Comparison of ENCODE assay signal across 23 mouse cellular contexts in genomic region chr2:174443046-174443445, GRCm38 (mm10). TPM values are rescaled to one million over a fixed set of nuclear protein-coding genes. Genes with fewer than 3 reads are reported as not detected.
DNase-seq lines count a peak whose midpoint lies in the region; ATAC-seq and TF ChIP-seq lines count a peak whose summit lies in the region.
"Had no signal": no experiment of that assay in that cellular context is flagged by ENCODE, and none has a peak within 500 bp of the region (broad histone marks: within the 10 kb centered on the region; RNA-seq: fewer than 3 reads in every experiment).

No protein-coding gene starts in this region.

- H3K4me2 ChIP-seq in heart, embryonic 12.5 days: no peak overlapping the region
- no peak overlapping the region for H3K4me2 ChIP-seq in hindbrain, postnatal 0 days (ENCODE audit: low read depth, low read length)
- no peak overlapping the region for H3K4me2 ChIP-seq in embryonic facial prominence, embryonic 15.5 days (replicated peaks)
- H3K4me2 ChIP-seq: forebrain, embryonic 13.5 days; hindbrain, embryonic 15.5 days; limb, embryonic 13.5 days; liver, embryonic 13.5 days; midbrain, embryonic 12.5 days; neural tube, embryonic 12.5 days had no signal

- H3K4me1 ChIP-seq in heart, embryonic 12.5 days (replicated peaks): peaks cover 32% of the 10 kb centered on the region
- H3K4me1 ChIP-seq in hindbrain, embryonic 10.5 days (replicated peaks): peaks cover 46% of the 10 kb centered on the region
- peaks cover 10% of the 10 kb centered on the region for H3K4me1 ChIP-seq in hindbrain, postnatal 0 days (ENCODE audit: insufficient read depth, low read length)
- H3K4me1 ChIP-seq in megakaryocyte, embryonic 14.5 days: peaks cover 91% of the 10 kb centered on the region
- peaks cover 34% of the 10 kb centered on the region for H3K4me1 ChIP-seq in embryonic facial prominence, embryonic 15.5 days

- H3K4me3 ChIP-seq in heart, embryonic 12.5 days: no peak overlapping the region
- no peak overlapping the region for H3K4me3 ChIP-seq in hindbrain, embryonic 10.5 days
- H3K4me3 ChIP-seq in hindbrain, postnatal 0 days (ENCODE audit: low read length): no peak overlapping the region
- H3K4me3 ChIP-seq in megakaryocyte, embryonic 14.5 days (replicated peaks): peak overlapping the region; percentile 38
- H3K4me3 ChIP-seq in embryonic facial prominence, embryonic 15.5 days (replicated peaks): no peak overlapping the region
- H3K4me3 ChIP-seq: forebrain, embryonic 13.5 days; hindbrain, embryonic 15.5 days; limb, embryonic 13.5 days; liver, embryonic 13.5 days; midbrain, embryonic 12.5 days; neural tube, embryonic 12.5 days had no signal

- peak; percentile 88 for DNase-seq in heart, adult 11 months
- DNase-seq in hindbrain, embryonic 10.5 days (ENCODE audit: low spot score): no peak
- no peak for DNase-seq in hindbrain, postnatal 0 days (ENCODE audit: low spot score)
- DNase-seq: cerebellum, adult 8-10 months; gastrocnemius, postnatal 14 days; kidney, adult 2 months; liver, embryonic 13.5 days; lung, postnatal 14 days; right cerebral cortex, adult 18-20 months had no signal

- no peak overlapping the region; the same call in 1 of the 2 replicates for H3K27ac ChIP-seq in heart, embryonic 12.5 days (ENCODE audit: poor library complexity, severe bottlenecking)
- H3K27ac ChIP-seq in hindbrain, embryonic 10.5 days: 0 out of 2 replicates have a peak overlapping the region, but pooled peaks have one; percentile 56
- H3K27ac ChIP-seq in hindbrain, postnatal 0 days: no peak overlapping the region
- H3K27ac ChIP-seq in embryonic facial prominence, embryonic 15.5 days (replicated peaks): peak overlapping the region; percentile 17
- H3K27ac ChIP-seq: forebrain, embryonic 13.5 days; hindbrain, embryonic 15.5 days; limb, embryonic 13.5 days; liver, embryonic 13.5 days; midbrain, embryonic 12.5 days; neural tube, embryonic 12.5 days had no signal

- no peak for TF ChIP-seq CTCF in hindbrain, postnatal 0 days (IDR thresholded peaks at IDR 0.05; ENCODE audit: low read depth)

- no peak for ATAC-seq in heart, embryonic 12.5 days (ENCODE audit: insufficient number of reproducible peaks, low FRiP score)
- no peak for ATAC-seq in hindbrain, postnatal 0 days
- ATAC-seq in megakaryocyte, adult 5-6 weeks (ENCODE audit: poor library complexity, severe bottlenecking): no peak
- ATAC-seq in embryonic facial prominence, embryonic 15.5 days (ENCODE audit: insufficient number of reproducible peaks, low FRiP score, low TSS enrichment, low read depth): no peak
- ATAC-seq in activated CD4-positive, CD25-positive, alpha-beta regulatory T cell, adult 4 months: no peak
- ATAC-seq: forebrain, embryonic 13.5 days had no signal

- WGBS in heart, embryonic 12.5 days: 44% methylated on average over 2 of the region's 2 CpGs
- 60% methylated on average over 2 of the region's 2 CpGs for WGBS in hindbrain, embryonic 10.5 days
- WGBS in hindbrain, postnatal 0 days: 36% methylated on average over 2 of the region's 2 CpGs
- 30% methylated on average over 2 of the region's 2 CpGs for WGBS in embryonic facial prominence, embryonic 15.5 days

- H3K9ac ChIP-seq in heart, embryonic 12.5 days: no peak overlapping the region
- H3K9ac ChIP-seq in hindbrain, postnatal 0 days (replicated peaks; ENCODE audit: low read length): no peak overlapping the region
- H3K9ac ChIP-seq in embryonic facial prominence, embryonic 15.5 days: no peak overlapping the region
- H3K9ac ChIP-seq: forebrain, embryonic 13.5 days; hindbrain, embryonic 15.5 days; limb, embryonic 13.5 days; liver, embryonic 13.5 days; midbrain, embryonic 12.5 days; neural tube, embryonic 12.5 days had no signal

- peaks cover 13% of the 10 kb centered on the region; the same call in 1 of the 2 replicates for H3K27me3 ChIP-seq in heart, embryonic 12.5 days (replicated peaks)
- no peaks in the 10 kb centered on the region for H3K27me3 ChIP-seq in hindbrain, embryonic 10.5 days (ENCODE audit: insufficient read depth, poor library complexity, severe bottlenecking)
- H3K27me3 ChIP-seq in hindbrain, postnatal 0 days (ENCODE audit: insufficient read depth, low read length): no peaks in the 10 kb centered on the region
- H3K27me3 ChIP-seq in megakaryocyte, embryonic 14.5 days (replicated peaks): no peaks in the 10 kb centered on the region
- no peaks in the 10 kb centered on the region for H3K27me3 ChIP-seq in embryonic facial prominence, embryonic 15.5 days
- H3K27me3 ChIP-seq: forebrain, embryonic 13.5 days; hindbrain, embryonic 15.5 days; limb, embryonic 13.5 days; midbrain, embryonic 12.5 days; neural tube, embryonic 12.5 days had no signal

- H3K36me3 ChIP-seq in heart, embryonic 12.5 days: no peaks in the 10 kb centered on the region
- no peaks in the 10 kb centered on the region for H3K36me3 ChIP-seq in hindbrain, embryonic 10.5 days
- no peaks in the 10 kb centered on the region for H3K36me3 ChIP-seq in hindbrain, postnatal 0 days (ENCODE audit: insufficient read depth, low read length)
- peaks cover under 1% of the 10 kb centered on the region for H3K36me3 ChIP-seq in megakaryocyte, embryonic 14.5 days (replicated peaks; ENCODE audit: low read length)
- no peaks in the 10 kb centered on the region for H3K36me3 ChIP-seq in embryonic facial prominence, embryonic 15.5 days
- H3K36me3 ChIP-seq: hindbrain, embryonic 15.5 days; limb, embryonic 13.5 days; liver, embryonic 13.5 days; midbrain, embryonic 12.5 days; neural tube, embryonic 12.5 days had no signal

- H3K9me3 ChIP-seq in heart, embryonic 12.5 days (replicated peaks): no peaks in the 10 kb centered on the region
- H3K9me3 ChIP-seq in hindbrain, embryonic 10.5 days: no peaks in the 10 kb centered on the region
- H3K9me3 ChIP-seq in hindbrain, postnatal 0 days (ENCODE audit: low read length): no peaks in the 10 kb centered on the region
- H3K9me3 ChIP-seq in megakaryocyte, embryonic 14.5 days: no peaks in the 10 kb centered on the region
- no peaks in the 10 kb centered on the region for H3K9me3 ChIP-seq in embryonic facial prominence, embryonic 15.5 days (replicated peaks)
- H3K9me3 ChIP-seq: forebrain, embryonic 13.5 days; hindbrain, embryonic 15.5 days; limb, embryonic 13.5 days; liver, embryonic 13.5 days; midbrain, embryonic 12.5 days; neural tube, embryonic 12.5 days had no signal

RNA-seq across cellular contexts. Expression of gene Ctsz, which starts 4.2 kb away (rescaled TPM):
- polyA plus RNA-seq in heart, embryonic 12.5 days (2016; fragmentation: Nextera tagmentation; extraction: Ambion mirVana): 95.9 and 101 TPM in 2 replicates
- polyA plus RNA-seq in hindbrain, embryonic 10.5 days (2016; fragmentation: Nextera tagmentation; extraction: Ambion mirVana): 104 and 109 TPM in 2 replicates
- 66.9 and 67.0 TPM in 2 replicates for total RNA-seq in hindbrain, postnatal 0 days (2014; rRNA removed)
- 69.7 and 72.3 TPM in 2 replicates for polyA plus RNA-seq in hindbrain, postnatal 0 days (2015; fragmentation: Nextera tagmentation; extraction: Ambion mirVana)
- polyA plus RNA-seq in megakaryocyte, embryonic 14.5 days (2012; ENCODE audit: insufficient read depth, low replicate concordance): 145 and 269 TPM in 2 replicates
- total RNA-seq in megakaryocyte, adult 5-6 weeks (2015): 265 and 282 TPM in 2 replicates
- total RNA-seq in megakaryocyte, adult 5-6 weeks (2017): 388 and 414 TPM in 2 replicates
- 215 and 224 TPM in 2 replicates for polyA plus RNA-seq in embryonic facial prominence, embryonic 15.5 days (2015; fragmentation: Nextera tagmentation; extraction: Ambion mirVana)
- 100 to 1,000 TPM in 1 of 2 experiments, 10 to 100 TPM in 1; 84.4 to 120 TPM for polyA plus RNA-seq in activated CD4-positive, CD25-positive, alpha-beta regulatory T cell, adult 4 months (2017; shearing (Covaris generic))

RNA-seq across cellular contexts. Expression of gene Tubb1, which starts 7.4 kb away (rescaled TPM):
- 7.5 and 13.8 TPM in 2 replicates for polyA plus RNA-seq in heart, embryonic 12.5 days (2016; fragmentation: Nextera tagmentation; extraction: Ambion mirVana)
- 5.5 and 5.7 TPM in 2 replicates for polyA plus RNA-seq in hindbrain, embryonic 10.5 days (2016; fragmentation: Nextera tagmentation; extraction: Ambion mirVana)
- 1.0 TPM in 1 of 2 replicates, not detected in the other for total RNA-seq in hindbrain, postnatal 0 days (2014; rRNA removed)
- polyA plus RNA-seq in hindbrain, postnatal 0 days (2015; fragmentation: Nextera tagmentation; extraction: Ambion mirVana): 0.13 TPM in 1 of 2 replicates, not detected in the other
- polyA plus RNA-seq in megakaryocyte, embryonic 14.5 days (2012; ENCODE audit: insufficient read depth, low replicate concordance): 11.2 and 32.6 TPM in 2 replicates
- total RNA-seq in megakaryocyte, adult 5-6 weeks (2015): not detected in 2 replicates
- 0.26 and 0.53 TPM in 2 replicates for total RNA-seq in megakaryocyte, adult 5-6 weeks (2017)
- polyA plus RNA-seq in embryonic facial prominence, embryonic 15.5 days (2015; fragmentation: Nextera tagmentation; extraction: Ambion mirVana): 0.83 and 1.1 TPM in 2 replicates
- under 1 TPM in 1 of 2 experiments, not detected in 1; 0.34 TPM for polyA plus RNA-seq in activated CD4-positive, CD25-positive, alpha-beta regulatory T cell, adult 4 months (2017; shearing (Covaris generic))
- total RNA-seq: CH12.LX; layer of hippocampus, adult 18-20 months; layer of hippocampus, postnatal 25 days; left cerebral cortex, postnatal 10 days had no signal

RNA-seq across cellular contexts. Expression of gene Atp5e, which starts 20.9 kb away (rescaled TPM):
- 1,038 and 1,054 TPM in 2 replicates for polyA plus RNA-seq in heart, embryonic 12.5 days (2016; fragmentation: Nextera tagmentation; extraction: Ambion mirVana)
- 623 and 749 TPM in 2 replicates for polyA plus RNA-seq in hindbrain, embryonic 10.5 days (2016; fragmentation: Nextera tagmentation; extraction: Ambion mirVana)
- total RNA-seq in hindbrain, postnatal 0 days (2014; rRNA removed): 397 and 488 TPM in 2 replicates
- polyA plus RNA-seq in hindbrain, postnatal 0 days (2015; fragmentation: Nextera tagmentation; extraction: Ambion mirVana): 925 and 953 TPM in 2 replicates
- 161 and 328 TPM in 2 replicates for polyA plus RNA-seq in megakaryocyte, embryonic 14.5 days (2012; ENCODE audit: insufficient read depth, low replicate concordance)
- total RNA-seq in megakaryocyte, adult 5-6 weeks (2015): 421 and 466 TPM in 2 replicates
- 212 and 256 TPM in 2 replicates for total RNA-seq in megakaryocyte, adult 5-6 weeks (2017)
- 730 and 783 TPM in 2 replicates for polyA plus RNA-seq in embryonic facial prominence, embryonic 15.5 days (2015; fragmentation: Nextera tagmentation; extraction: Ambion mirVana)
- 100 to 1,000 TPM; 705 to 752 TPM for polyA plus RNA-seq in activated CD4-positive, CD25-positive, alpha-beta regulatory T cell, adult 4 months (2017; shearing (Covaris generic))

RNA-seq across cellular contexts. Expression of gene Nelfcd, which starts 27.4 kb away (rescaled TPM):
- polyA plus RNA-seq in heart, embryonic 12.5 days (2016; fragmentation: Nextera tagmentation; extraction: Ambion mirVana): 89.3 and 94.0 TPM in 2 replicates
- 196 TPM in 2 replicates for polyA plus RNA-seq in hindbrain, embryonic 10.5 days (2016; fragmentation: Nextera tagmentation; extraction: Ambion mirVana)
- 53.4 and 72.6 TPM in 2 replicates for total RNA-seq in hindbrain, postnatal 0 days (2014; rRNA removed)
- polyA plus RNA-seq in hindbrain, postnatal 0 days (2015; fragmentation: Nextera tagmentation; extraction: Ambion mirVana): 93.8 and 94.4 TPM in 2 replicates
- 36.2 and 36.8 TPM in 2 replicates for polyA plus RNA-seq in megakaryocyte, embryonic 14.5 days (2012; ENCODE audit: insufficient read depth, low replicate concordance)
- 24.5 and 25.5 TPM in 2 replicates for total RNA-seq in megakaryocyte, adult 5-6 weeks (2015)
- 26.3 and 39.0 TPM in 2 replicates for total RNA-seq in megakaryocyte, adult 5-6 weeks (2017)
- polyA plus RNA-seq in embryonic facial prominence, embryonic 15.5 days (2015; fragmentation: Nextera tagmentation; extraction: Ambion mirVana): 116 and 118 TPM in 2 replicates
- 10 to 100 TPM; 43.5 to 65.3 TPM for polyA plus RNA-seq in activated CD4-positive, CD25-positive, alpha-beta regulatory T cell, adult 4 months (2017; shearing (Covaris generic))

RNA-seq across cellular contexts. Expression of gene Prelid3b, which starts 29.8 kb away (rescaled TPM):
- 136 and 137 TPM in 2 replicates for polyA plus RNA-seq in heart, embryonic 12.5 days (2016; fragmentation: Nextera tagmentation; extraction: Ambion mirVana)
- polyA plus RNA-seq in hindbrain, embryonic 10.5 days (2016; fragmentation: Nextera tagmentation; extraction: Ambion mirVana): 122 and 127 TPM in 2 replicates
- 50.0 and 50.9 TPM in 2 replicates for total RNA-seq in hindbrain, postnatal 0 days (2014; rRNA removed)
- 90.5 and 91.9 TPM in 2 replicates for polyA plus RNA-seq in hindbrain, postnatal 0 days (2015; fragmentation: Nextera tagmentation; extraction: Ambion mirVana)
- 4.1 and 30.0 TPM in 2 replicates for polyA plus RNA-seq in megakaryocyte, embryonic 14.5 days (2012; ENCODE audit: insufficient read depth, low replicate concordance)
- 62.1 and 66.9 TPM in 2 replicates for total RNA-seq in megakaryocyte, adult 5-6 weeks (2015)
- total RNA-seq in megakaryocyte, adult 5-6 weeks (2017): 141 and 145 TPM in 2 replicates
- 109 and 111 TPM in 2 replicates for polyA plus RNA-seq in embryonic facial prominence, embryonic 15.5 days (2015; fragmentation: Nextera tagmentation; extraction: Ambion mirVana)
- 10 to 100 TPM; 81.2 to 90.9 TPM for polyA plus RNA-seq in activated CD4-positive, CD25-positive, alpha-beta regulatory T cell, adult 4 months (2017; shearing (Covaris generic))

Comparison
In these comparisons a context has a peak if more than half of its experiments do, and no peak if none do; other contexts are left out.
1. H3K27ac ChIP-seq: peak in hindbrain, embryonic 10.5 days (single experiment) and embryonic facial prominence, embryonic 15.5 days (single experiment); none in heart, embryonic 12.5 days (single experiment) and hindbrain, postnatal 0 days (single experiment).